Mouse (Mus musculus) spleen, postnatal 36 days (tissue): ENCODE measurements around the gene Dll3.

Source experiments
- DNase-seq, 2 experiments: peaks; one replicate each; pipeline ENCODE4 v3.0.0; 2022; ENCODE audit warnings: low spot score in 2 of 2, mixed read lengths in 1 of 2

The Dll3 gene

GRCm38 (mm10) chr7:28309737-28310136, 7.7 kb upstream of the Dll3 start:
- no peak for DNase-seq

GRCm38 (mm10) chr7:28306216-28306615, 4.2 kb upstream of the Dll3 start:
- no peak for DNase-seq

- DNase-seq, result no peak
Observed at GRCm38 (mm10) chr7:28305641-28306040, 3.6 kb upstream of the Dll3 start.

- DNase-seq, result no peak
Observed at GRCm38 (mm10) chr7:28298837-28299625, 3.0 kb downstream of the Dll3 start.

- no peak for DNase-seq
Observed at GRCm38 (mm10) chr7:28294481-28294880, 7.6 kb downstream of the Dll3 start.

GRCm38 (mm10) chr7:28290638-28291590, 11.1 kb downstream of the Dll3 start, which contains the start of gene Selenov:
Selenov (minus strand) TSS chr7:28291186.
- no peak for DNase-seq

GRCm38 (mm10) chr7:28290165-28290564, 11.9 kb downstream of the Dll3 start:
- DNase-seq, result no peak

GRCm38 (mm10) chr7:28280630-28281029, 21.4 kb downstream of the Dll3 start:
- DNase-seq, result no peak

GRCm38 (mm10) chr7:28278279-28278652, 23.8 kb downstream of the Dll3 start:
- no peak for DNase-seq

GRCm38 (mm10) chr7:28277615-28278278, 24.3 kb downstream of the Dll3 start, which contains the start of gene Eid2b:
Eid2b (plus strand) TSS chr7:28277739.
- DNase-seq, result peak; percentile 89 to 91

GRCm38 (mm10) chr7:28277237-28277614, 24.8 kb downstream of the Dll3 start:
- DNase-seq, result no peak

- DNase-seq, result no peak
Observed at GRCm38 (mm10) chr7:28271761-28272160, 30.3 kb downstream of the Dll3 start.

GRCm38 (mm10) chr7:28269355-28269754, 32.7 kb downstream of the Dll3 start:
- no peak for DNase-seq

GRCm38 (mm10) chr7:28268576-28268975, 33.5 kb downstream of the Dll3 start:
- DNase-seq, result no peak

- peak; percentile 8 to 12 for DNase-seq
Observed at GRCm38 (mm10) chr7:28268042-28268531, 34.0 kb downstream of the Dll3 start.

- DNase-seq, result peak; percentile 29 to 43
Observed at GRCm38 (mm10) chr7:28267129-28268041, 34.7 kb downstream of the Dll3 start, which contains the start of gene Eid2. Eid2 (plus strand) TSS chr7:28267881.

GRCm38 (mm10) chr7:28265391-28265790, 36.6 kb downstream of the Dll3 start:
- no peak for DNase-seq

GRCm38 (mm10) chr7:28263786-28264185, 38.3 kb downstream of the Dll3 start:
- peak; percentile 16 to 37 for DNase-seq

- DNase-seq, result no peak
Observed at GRCm38 (mm10) chr7:28262861-28263260, 39.2 kb downstream of the Dll3 start.

GRCm38 (mm10) chr7:28255476-28255875, 46.6 kb downstream of the Dll3 start:
- DNase-seq, result no peak

- DNase-seq, result no peak
Observed at GRCm38 (mm10) chr7:28254591-28254990, 47.4 kb downstream of the Dll3 start.
